In genomic region chr1:45866288-45867018, GRCm38 (mm10) we compare ENCODE assay signal across 17 mouse cellular contexts. TPM values are rescaled to one million over a fixed set of nuclear protein-coding genes. Genes with fewer than 3 reads are reported as not detected.
DNase-seq lines count a peak whose midpoint lies in the region; ATAC-seq and TF ChIP-seq lines count a peak whose summit lies in the region.
"Had no signal": no experiment of that assay in that cellular context is flagged by ENCODE, and none has a peak within 500 bp of the region (broad histone marks: within the 10 kb centered on the region; RNA-seq: fewer than 3 reads in every experiment).

No protein-coding gene starts in this region.

- no peak overlapping the region for H3K4me3 ChIP-seq in heart, adult 2 months
- no peak overlapping the region for H3K4me3 ChIP-seq in kidney, embryonic 15.5 days (replicated peaks)
- H3K4me3 ChIP-seq in macrophage (ENCODE audit: inconsistent target): no peak overlapping the region
- no peak overlapping the region for H3K4me3 ChIP-seq in hindbrain, embryonic 11.5 days (ENCODE audit: low read depth, low read length)
- H3K4me3 ChIP-seq: megakaryocyte, embryonic 14.5 days; neural tube, embryonic 15.5 days had no signal

- no peak for TF ChIP-seq POLR2A in heart, adult 2 months (IDR thresholded peaks at IDR 0.05; ENCODE audit: insufficient read depth, low read depth, low read length)

- H3K4me1 ChIP-seq in heart, adult 2 months (ENCODE audit: control insufficient read depth, insufficient read depth, low read length): peaks cover 13% of the 10 kb centered on the region
- H3K4me1 ChIP-seq in kidney, embryonic 15.5 days: peaks cover 44% of the 10 kb centered on the region
- no peaks in the 10 kb centered on the region for H3K4me1 ChIP-seq in hindbrain, embryonic 11.5 days (replicated peaks; ENCODE audit: control insufficient read depth, insufficient read depth, low read length)
- H3K4me1 ChIP-seq: neural tube, embryonic 15.5 days had no signal

- no peaks in the 10 kb centered on the region for H3K79me2 ChIP-seq in heart, adult 2 months (replicated peaks; ENCODE audit: control insufficient read depth, insufficient read depth, low read length)
- no peaks in the 10 kb centered on the region for H3K79me2 ChIP-seq in macrophage (ENCODE audit: inconsistent target)

- whole genome bisulfite sequencing in heart, adult 2 months: 66% methylated on average over 3 of the region's 3 CpGs
- 32% methylated on average over 3 of the region's 3 CpGs for WGBS in kidney, embryonic 15.5 days
- 88% methylated on average over 3 of the region's 3 CpGs for WGBS in macrophage (ENCODE audit: missing documents)
- 76% methylated on average over 3 of the region's 3 CpGs for WGBS in hindbrain, embryonic 11.5 days

- no peaks in the 10 kb centered on the region for H3K27me3 ChIP-seq in heart, adult 2 months (ENCODE audit: control insufficient read depth, insufficient read depth, low read length)
- no peaks in the 10 kb centered on the region for H3K27me3 ChIP-seq in kidney, embryonic 15.5 days
- no peaks in the 10 kb centered on the region for H3K27me3 ChIP-seq in hindbrain, embryonic 11.5 days (ENCODE audit: control insufficient read depth, insufficient read depth, low read length)
- H3K27me3 ChIP-seq: megakaryocyte, embryonic 14.5 days; neural tube, embryonic 15.5 days had no signal

- TF ChIP-seq EP300 in heart, adult 2 months (IDR thresholded peaks at IDR 0.05; ENCODE audit: insufficient read depth, low read depth, low read length): no peak

- no peak for DNase-seq in heart, adult 2 months
- DNase-seq in heart, postnatal 14 days: no peak
- DNase-seq in kidney, postnatal 14 days: no peak
- peak; percentile 27 for DNase-seq in lung, postnatal 36 days
- DNase-seq in lung, postnatal 10 days: no peak
- DNase-seq in hindbrain, embryonic 11.5 days (ENCODE audit: low spot score): no peak
- DNase-seq: adrenal gland, postnatal 14 days; forebrain, postnatal 0 days; gastrocnemius, postnatal 14 days; thymus, adult 18-20 months had no signal

- H3K27ac ChIP-seq in heart, adult 2 months: peak overlapping the region; percentile 8; the same call in 1 of the 2 replicates
- peak overlapping the region; percentile 87 for H3K27ac ChIP-seq in kidney, embryonic 15.5 days
- peak overlapping the region; percentile 94 for H3K27ac ChIP-seq in macrophage
- H3K27ac ChIP-seq in hindbrain, embryonic 11.5 days (ENCODE audit: low read depth, low read length): no peak overlapping the region
- H3K27ac ChIP-seq: hindbrain, embryonic 14.5 days; neural tube, embryonic 15.5 days had no signal

- 0 out of 2 replicates have a peak, but pooled peaks have one; percentile 38 for ATAC-seq in kidney, embryonic 15.5 days (replicated peaks; ENCODE audit: low FRiP score)
- no peak for ATAC-seq in hindbrain, embryonic 11.5 days (ENCODE audit: low FRiP score)
- ATAC-seq: forebrain, postnatal 0 days had no signal

- 0 out of 2 replicates have a peak overlapping the region, but pooled peaks have one; percentile 14 for H3K4me2 ChIP-seq in kidney, embryonic 15.5 days
- H3K4me2 ChIP-seq in hindbrain, embryonic 11.5 days (replicated peaks; ENCODE audit: low read depth, low read length): no peak overlapping the region
- H3K4me2 ChIP-seq: hindbrain, embryonic 14.5 days; neural tube, embryonic 15.5 days had no signal

- intact Hi-C loops in heart, adult 2 months (cut with DNase I): no loop called here
- intact Hi-C loops in heart, postnatal 14 days (cut with DNase I): no loop called here

- no peak overlapping the region for H3K9ac ChIP-seq in heart, adult 2 months (ENCODE audit: low read depth, low read length)
- no peak overlapping the region for H3K9ac ChIP-seq in kidney, embryonic 15.5 days
- no peak overlapping the region for H3K9ac ChIP-seq in hindbrain, embryonic 11.5 days (ENCODE audit: low read depth, low read length)
- H3K9ac ChIP-seq: forebrain, postnatal 0 days; hindbrain, embryonic 14.5 days; neural tube, embryonic 15.5 days had no signal

- H3K36me3 ChIP-seq in heart, adult 2 months (ENCODE audit: control insufficient read depth, insufficient read depth, low read length): peaks cover 6% of the 10 kb centered on the region
- no peaks in the 10 kb centered on the region for H3K36me3 ChIP-seq in kidney, embryonic 15.5 days
- no peaks in the 10 kb centered on the region for H3K36me3 ChIP-seq in macrophage (ENCODE audit: inconsistent target)
- no peaks in the 10 kb centered on the region for H3K36me3 ChIP-seq in hindbrain, embryonic 11.5 days (ENCODE audit: control insufficient read depth, insufficient read depth, low read length)
- H3K36me3 ChIP-seq: neural tube, embryonic 15.5 days had no signal

- no peaks in the 10 kb centered on the region for H3K9me3 ChIP-seq in kidney, embryonic 15.5 days (replicated peaks)
- H3K9me3 ChIP-seq in hindbrain, embryonic 11.5 days (ENCODE audit: control insufficient read depth, low read length): no peaks in the 10 kb centered on the region
- H3K9me3 ChIP-seq: neural tube, embryonic 15.5 days had no signal

- no peak for TF ChIP-seq CTCF in heart, adult 2 months (IDR thresholded peaks at IDR 0.05)

RNA-seq across cellular contexts. Expression of gene Gm5269, which starts 23.6 kb away (rescaled TPM):
- total RNA-seq in heart, adult 2 months (2021): not detected
- not detected in 2 replicates for polyA plus RNA-seq in heart, adult 2 months (2012; rRNA removed)
- total RNA-seq in heart, postnatal 14 days (2021): not detected
- not detected in 2 replicates for polyA plus RNA-seq in kidney, embryonic 15.5 days (2015; fragmentation: Nextera tagmentation; extraction: Ambion mirVana)
- 10 to 100 TPM in 5 of 26 experiments, 1 to 10 TPM in 8, not detected in 13; 1.0 to 96.9 (median 6.6) TPM for total RNA-seq in macrophage (2018; cell fraction: chromatin; rRNA removed)
- under 1 TPM in 1 of 26 experiments, not detected in 25; 0.26 TPM for total RNA-seq in macrophage (2018; cell fraction: cytosol; rRNA removed)
- 10 to 100 TPM in 2 of 26 experiments, 1 to 10 TPM in 9, not detected in 15; 1.3 to 14.4 (median 5.7) TPM for total RNA-seq in macrophage (2018; cell fraction: nucleus; rRNA removed)
- polyA plus RNA-seq in macrophage (2018): not detected in 3 replicates
- not detected in 2 replicates for polyA plus RNA-seq in hindbrain, embryonic 11.5 days (2014; fragmentation: Nextera tagmentation; extraction: Ambion mirVana)
- total RNA-seq: adrenal gland, postnatal 14 days; forebrain, postnatal 0 days; gastrocnemius, postnatal 14 days; layer of hippocampus, adult 18-20 months; monocyte, adult 5-6 weeks had no signal
- polyA plus RNA-seq: forebrain, postnatal 0 days; hindbrain, embryonic 14.5 days; neural tube, embryonic 15.5 days had no signal

RNA-seq across cellular contexts. Expression of gene Slc40a1, which starts 59.9 kb away (rescaled TPM):
- 10 to 100 TPM; 13.5 to 19.5 TPM for total RNA-seq in heart, adult 2 months (2021)
- 7.4 and 18.4 TPM in 2 replicates for polyA plus RNA-seq in heart, adult 2 months (2012; rRNA removed)
- 10 to 100 TPM; 14.9 to 17.3 TPM for total RNA-seq in heart, postnatal 14 days (2021)
- polyA plus RNA-seq in kidney, embryonic 15.5 days (2015; fragmentation: Nextera tagmentation; extraction: Ambion mirVana): 90.8 and 92.7 TPM in 2 replicates
- total RNA-seq in macrophage (2018; cell fraction: chromatin; rRNA removed): 1,000 to 10,000 TPM in 2 of 26 experiments, 100 to 1,000 TPM in 10, 10 to 100 TPM in 13, 1 to 10 TPM in 1; 8.8 to 1,147 (median 57.2) TPM
- total RNA-seq in macrophage (2018; cell fraction: cytosol; rRNA removed): 100 to 1,000 TPM in 18 of 26 experiments, 10 to 100 TPM in 8; 58.2 to 1,000 (median 243) TPM
- total RNA-seq in macrophage (2018; cell fraction: nucleus; rRNA removed): 1,000 to 10,000 TPM in 2 of 26 experiments, 100 to 1,000 TPM in 13, 10 to 100 TPM in 11; 23.5 to 1,357 (median 156) TPM
- polyA plus RNA-seq in macrophage (2018): 393 to 687 TPM (median 472 TPM) in 3 replicates
- 17.4 and 17.9 TPM in 2 replicates for polyA plus RNA-seq in hindbrain, embryonic 11.5 days (2014; fragmentation: Nextera tagmentation; extraction: Ambion mirVana)
